ENCODE assay signal across 9 mouse cellular contexts in genomic region chr10:95681058-95681440, GRCm38 (mm10). TPM values are rescaled to one million over a fixed set of nuclear protein-coding genes. Genes with fewer than 3 reads are reported as not detected.
DNase-seq lines count a peak whose midpoint lies in the region; ATAC-seq and TF ChIP-seq lines count a peak whose summit lies in the region.
"Had no signal": no experiment of that assay in that cellular context is flagged by ENCODE, and none has a peak within 500 bp of the region (broad histone marks: within the 10 kb centered on the region; RNA-seq: fewer than 3 reads in every experiment).

No protein-coding gene starts in this region.

- H3K4me2 ChIP-seq in hindbrain, embryonic 15.5 days, result peak overlapping the region; percentile 36
- peak overlapping the region; percentile 53 for H3K4me2 ChIP-seq in liver, embryonic 14.5 days (ENCODE audit: low read depth)

- 68% methylated on average over 7 of the region's 7 CpGs for WGBS in bone marrow, adult 2 months
- 53% methylated on average over 7 of the region's 7 CpGs for WGBS in hindbrain, embryonic 15.5 days
- WGBS in liver, embryonic 14.5 days (ENCODE audit: insufficient replicate concordance), result 47% methylated on average over 7 of the region's 7 CpGs

- TF ChIP-seq CTCF in bone marrow, adult 2 months (IDR thresholded peaks at IDR 0.05; ENCODE audit: control insufficient read depth, insufficient read depth, low read length), result no peak
- no peak for TF ChIP-seq CTCF in liver, embryonic 14.5 days (IDR thresholded peaks at IDR 0.05; ENCODE audit: low read depth)

- no peaks in the 10 kb centered on the region for H3K36me3 ChIP-seq in hindbrain, embryonic 15.5 days
- no peaks in the 10 kb centered on the region for H3K36me3 ChIP-seq in liver, embryonic 14.5 days (replicated peaks; ENCODE audit: control insufficient read depth, insufficient read depth, low read depth)

- TF ChIP-seq POLR2A in bone marrow, adult 2 months (IDR thresholded peaks at IDR 0.05; ENCODE audit: borderline replicate concordance, control insufficient read depth, low read depth, low read length), result no peak

- peak; percentile 59; the same call in 1 of the 2 replicates for ATAC-seq in hindbrain, embryonic 15.5 days (ENCODE audit: low FRiP score, low read depth)
- peak; percentile 54 for ATAC-seq in liver, embryonic 14.5 days (ENCODE audit: insufficient read depth)
- no peak for ATAC-seq in megakaryocyte progenitor cell, adult 5-6 weeks (replicated peaks; ENCODE audit: poor library complexity)

- peaks cover 3% of the 10 kb centered on the region; the same call in 1 of the 2 replicates for H3K4me1 ChIP-seq in bone marrow, adult 2 months (ENCODE audit: control insufficient read depth, insufficient read depth, low read length)
- H3K4me1 ChIP-seq in hindbrain, embryonic 15.5 days (replicated peaks), result peaks cover 15% of the 10 kb centered on the region
- H3K4me1 ChIP-seq in liver, embryonic 14.5 days (replicated peaks; ENCODE audit: control insufficient read depth in 2 of 2, insufficient read depth in 2 of 2, low read length in 1 of 2), result peaks cover 5 to 37% of the 10 kb centered on the region in 2 experiments; a peak in 3 of 4 replicates

- H3K27me3 ChIP-seq in hindbrain, embryonic 15.5 days, result no peaks in the 10 kb centered on the region
- no peaks in the 10 kb centered on the region; the same call in 1 of the 2 replicates for H3K27me3 ChIP-seq in liver, embryonic 14.5 days (ENCODE audit: control insufficient read depth, insufficient read depth, low read length)

- peak overlapping the region; percentile 8 for H3K4me3 ChIP-seq in bone marrow, adult 2 months (replicated peaks; ENCODE audit: control insufficient read depth, low read depth, low read length)
- peak overlapping the region; percentile 25 for H3K4me3 ChIP-seq in hindbrain, embryonic 15.5 days
- peak overlapping the region; percentile 19 to 50; a peak in 3 of 4 replicates for H3K4me3 ChIP-seq in liver, embryonic 14.5 days (ENCODE audit: insufficient read depth in 1 of 2, low read depth in 2 of 2, low read length in 2 of 2)

- H3K27ac ChIP-seq in bone marrow, adult 2 months (ENCODE audit: control insufficient read depth, insufficient read depth, low read depth, low read length, poor library complexity), result no peak overlapping the region; the same call in 1 of the 2 replicates
- no peak overlapping the region for H3K27ac ChIP-seq in hindbrain, embryonic 15.5 days (replicated peaks)
- no peak overlapping the region for H3K27ac ChIP-seq in liver, embryonic 14.5 days

- no peaks in the 10 kb centered on the region for H3K9me3 ChIP-seq in hindbrain, embryonic 15.5 days
- H3K9me3 ChIP-seq in liver, embryonic 14.5 days (ENCODE audit: control insufficient read depth, low read length), result no peaks in the 10 kb centered on the region

- peak; percentile 13 to 17 for DNase-seq in cerebellum, postnatal 25 days
- no peak for DNase-seq in cerebellum, postnatal 4 days (ENCODE audit: low spot score in 2 of 2)
- no peak for DNase-seq in liver, embryonic 14.5 days (ENCODE audit: low read depth in 3 of 3, low spot score in 3 of 3)
- DNase-seq in left cerebral cortex, adult 8-10 months (ENCODE audit: low spot score in 2 of 2), result no peak
- DNase-seq in adrenal gland, adult 8-10 months, result no peak

- H3K9ac ChIP-seq in hindbrain, embryonic 15.5 days, result no peak overlapping the region
- H3K9ac ChIP-seq in liver, embryonic 14.5 days (replicated peaks), result no peak overlapping the region

- TF ChIP-seq EP300 in liver, embryonic 14.5 days (IDR thresholded peaks at IDR 0.05; ENCODE audit: low read depth), result no peak

RNA-seq across cellular contexts. Expression of gene Anapc15-ps, which starts 7.8 kb away (rescaled TPM):
- 28.2 TPM in 1 of 2 replicates, not detected in the other for polyA plus RNA-seq in bone marrow, adult 2 months (2011; ENCODE audit: insufficient read depth, insufficient read length, low replicate concordance, missing spikeins)
- polyA plus RNA-seq in hindbrain, embryonic 15.5 days (2015; fragmentation: Nextera tagmentation; extraction: Ambion mirVana), result not detected in 2 replicates
- not detected in 2 replicates for polyA plus RNA-seq in liver, embryonic 14.5 days (2012; rRNA removed)
- polyA plus RNA-seq in liver, embryonic 14.5 days (2014; fragmentation: Nextera tagmentation; extraction: Ambion mirVana), result not detected in 2 replicates
- total RNA-seq in left cerebral cortex, adult 8-10 months (2022), result not detected
- total RNA-seq in megakaryocyte progenitor cell, adult 5-6 weeks (2015), result 0.46 TPM in 1 of 2 replicates, not detected in the other
- total RNA-seq in megakaryocyte progenitor cell, adult 5-6 weeks (2017), result 0.75 and 1.7 TPM in 2 replicates
- 1 to 10 TPM in 1 of 4 experiments, not detected in 3; 1.1 TPM for total RNA-seq in adrenal gland, adult 8-10 months (2022)
- polyA plus RNA-seq: gonadal fat pad, adult 2 months had no signal

Comparison
In these comparisons a context has a peak if more than half of its experiments do, and no peak if none do; other contexts are left out.
1. DNase-seq: peak in cerebellum, postnatal 25 days (2 of 2); none in cerebellum, postnatal 4 days (0 of 2), liver, embryonic 14.5 days (0 of 3), left cerebral cortex, adult 8-10 months (0 of 2) and adrenal gland, adult 8-10 months (single experiment).
2. Peak in every context shown above with its lines, with median percentiles within 50 percentile points of each other: H3K4me3 ChIP-seq.